Mouse (Mus musculus) left cerebral cortex, postnatal 25 days (tissue): ENCODE measurements at regions not wholly inside any gene's neighbourhood (a gene's known extent, or its start where the extent isn't known, plus 50 kb on each side); places are given as distances from the start of the nearest gene placed in this dataset.

Experiments used
- DNase-seq, 2 experiments: peaks; one replicate each; pipeline ENCODE4 v3.0.0; 2022; ENCODE audit warnings: low spot score in 2 of 2, mixed read lengths in 1 of 2
- intact Hi-C: fragments of 180-260 bp; cut with DNase I; formaldehyde crosslinking; loops from one replicate; pipeline ENCODE4 v1.15.1; 2025

GRCm38 (mm10) chr3:39884370-39884769 is 646.7 kb upstream of the Intu start:
- intact Hi-C loops = no loop called here
- DNase-seq = no peak

GRCm38 (mm10) chr3:39888376-39888775 is 642.7 kb upstream of the Intu start:
- no peak for DNase-seq
- intact Hi-C loops = no loop called here

GRCm38 (mm10) chr3:39889222-39889621 is 641.9 kb upstream of the Intu start:
- no peak for DNase-seq
- intact Hi-C loops = no loop called here

GRCm38 (mm10) chr3:39898961-39899360 is 632.1 kb upstream of the Intu start:
- intact Hi-C loops = no loop called here
- no peak for DNase-seq

GRCm38 (mm10) chr3:39900207-39900606 is 630.9 kb upstream of the Intu start:
- intact Hi-C loops = no loop called here
- DNase-seq = no peak

- DNase-seq = no peak
- intact Hi-C loops = no loop called here
These were observed 626.7 kb upstream of the Intu start for GRCm38 (mm10) chr3:39904377-39904776.

GRCm38 (mm10) chr3:39908676-39909362 is 622.3 kb upstream of the Intu start:
- intact Hi-C loops = loop anchor here (2.0 kb wide), 1 partner anchor 58 kb away; no protein-coding TSS in a partner anchor
- DNase-seq = peak; percentile 13 to 72

- peak in 1 of 2 experiments; percentile 10 for DNase-seq
- intact Hi-C loops = loop anchor here (2.0 kb wide), 1 partner anchor 57 kb away; no protein-coding TSS in a partner anchor
These were observed 621.4 kb upstream of the Intu start for GRCm38 (mm10) chr3:39909642-39910041.

- DNase-seq = no peak
- intact Hi-C loops = no loop called here
These were observed 612.5 kb upstream of the Intu start for GRCm38 (mm10) chr3:39918601-39919000.

- no peak for DNase-seq
- intact Hi-C loops = no loop called here
These were observed 605.6 kb upstream of the Intu start for GRCm38 (mm10) chr3:39925436-39925835.

GRCm38 (mm10) chr3:39928421-39928820 is 602.7 kb upstream of the Intu start:
- intact Hi-C loops = no loop called here
- DNase-seq = no peak

- intact Hi-C loops = no loop called here
- DNase-seq = no peak
These were observed 597.7 kb upstream of the Intu start for GRCm38 (mm10) chr3:39933372-39933771.

- intact Hi-C loops = no loop called here
- no peak for DNase-seq
These were observed 593.3 kb upstream of the Intu start for GRCm38 (mm10) chr3:39937719-39938278.

GRCm38 (mm10) chr3:39944581-39944980 is 586.5 kb upstream of the Intu start:
- DNase-seq = no peak
- intact Hi-C loops = no loop called here

- intact Hi-C loops = no loop called here
These were observed 579.0 kb upstream of the Intu start for GRCm38 (mm10) chr3:39952103-39952502.

GRCm38 (mm10) chr3:39952556-39952955 is 578.5 kb upstream of the Intu start:
- DNase-seq = no peak
- intact Hi-C loops = no loop called here

More at GRCm38 (mm10) chr3:39952103-39952502, 579.0 kb upstream of the Intu start:
- no peak for DNase-seq

- no peak for DNase-seq
- intact Hi-C loops = no loop called here
These were observed 569.0 kb upstream of the Intu start for GRCm38 (mm10) chr3:39961836-39962640.

- peak; percentile 6 to 60 for DNase-seq
- intact Hi-C loops = no loop called here
These were observed 565.7 kb upstream of the Intu start for GRCm38 (mm10) chr3:39965431-39965830.

GRCm38 (mm10) chr3:39966390-39966789 is 564.7 kb upstream of the Intu start:
- peak in 1 of 2 experiments; percentile 30 for DNase-seq
- intact Hi-C loops = loop anchor here (2.0 kb wide), 1 partner anchor 58 kb away; no protein-coding TSS in a partner anchor

GRCm38 (mm10) chr3:39976937-39977336 is 554.1 kb upstream of the Intu start:
- no peak for DNase-seq
- intact Hi-C loops = no loop called here
